Mouse (Mus musculus): ENCODE data around the gene Lman1l.

GRCm38 (mm10) chr9:57639661-57640328 is 19.2 kb upstream of the Lman1l start:
- TF ChIP-seq EP300 (IDR thresholded peaks at IDR 0.05; ENCODE audit: low read depth), result no peak
- TF ChIP-seq CTCF (IDR thresholded peaks at IDR 0.05; ENCODE audit: low read depth), result no peak

Measured in liver, postnatal 0 days (tissue).